Mouse (Mus musculus): ENCODE measurements around the gene Greb1.

The Greb1 gene

DNA sequence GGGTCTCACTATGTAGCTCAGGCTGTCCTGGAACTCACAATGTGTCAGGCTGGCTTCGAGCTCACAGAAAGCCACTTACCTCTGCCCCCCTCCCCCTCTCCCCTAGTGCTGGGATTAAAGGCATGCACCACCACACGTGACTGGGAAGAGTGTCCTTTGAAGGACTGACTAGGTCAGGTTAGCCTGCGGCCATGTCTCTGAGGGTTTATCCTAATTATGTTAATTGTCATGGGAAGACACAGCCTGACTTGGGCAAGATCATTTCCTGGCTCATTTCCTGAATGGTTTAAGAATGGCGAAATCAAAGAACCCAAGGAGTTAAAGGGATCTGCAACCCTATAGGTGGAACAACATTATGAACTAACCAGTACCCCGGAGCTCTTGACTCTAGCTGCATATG, 105.9 kb downstream of the Greb1 start:
- no peak for DNase-seq (ENCODE audit: low spot score)

DNA sequence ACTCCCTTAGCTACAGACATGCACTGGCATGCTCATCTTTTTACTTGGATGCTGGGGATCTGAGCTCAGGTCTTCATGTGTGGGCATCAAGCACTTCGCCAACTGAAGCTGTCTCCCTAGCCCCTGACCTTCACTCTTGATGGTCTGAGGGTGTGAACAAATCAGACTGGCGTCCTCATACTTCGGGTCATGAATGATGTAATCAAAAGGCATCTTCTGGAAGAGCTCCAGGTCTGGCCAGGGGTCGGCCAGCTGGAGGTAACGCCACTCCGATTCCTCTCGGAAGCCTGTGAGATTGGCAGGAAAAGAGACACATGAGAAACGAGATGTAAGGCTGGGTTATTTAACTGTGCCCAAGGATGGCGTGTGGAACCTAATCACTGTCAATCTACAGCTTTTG, 110.1 kb downstream of the Greb1 start:
- DNase-seq (ENCODE audit: low spot score), result no peak

DNA sequence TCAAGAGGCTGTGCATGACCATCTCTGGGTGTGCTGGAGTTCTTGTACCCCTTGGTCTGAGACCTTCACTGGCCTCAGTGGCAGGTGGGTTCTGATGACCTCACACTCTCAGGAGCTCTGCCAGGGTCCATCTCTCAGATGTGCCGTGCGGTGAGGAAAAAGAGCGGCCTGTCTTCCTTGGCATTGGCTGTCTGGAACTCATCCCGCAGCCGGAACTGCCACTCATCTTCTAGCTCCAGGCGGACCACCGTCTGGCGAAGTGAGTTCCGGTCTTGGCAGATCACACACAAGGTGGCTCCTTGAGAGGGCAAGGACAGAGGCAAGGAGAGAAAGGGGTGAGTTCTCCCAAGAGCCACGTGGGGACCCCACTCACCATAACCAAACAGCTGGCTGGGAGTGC, 128.4 kb downstream of the Greb1 start:
- DNase-seq (ENCODE audit: low spot score), result no peak

DNA sequence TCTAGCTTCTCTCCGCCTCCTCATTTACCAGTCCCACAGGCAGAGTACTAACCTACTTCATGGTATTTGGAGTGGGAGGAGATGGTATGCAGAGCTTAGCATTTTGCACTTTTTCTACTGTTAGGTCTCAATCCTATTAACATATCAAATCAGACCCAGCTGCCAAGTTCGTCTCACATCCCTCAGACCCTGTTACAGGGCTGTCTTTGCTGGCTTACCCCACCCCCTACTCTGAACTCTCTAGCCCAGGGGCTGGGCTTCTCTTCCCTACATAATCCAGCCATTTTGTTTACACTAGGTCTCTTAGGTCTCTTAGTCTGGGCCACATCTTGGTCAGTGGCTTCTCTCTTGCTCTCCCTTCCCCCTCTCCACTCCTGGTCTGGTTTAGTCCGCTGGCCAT, 131.5 kb downstream of the Greb1 start:
- DNase-seq (ENCODE audit: low spot score), result no peak

DNA sequence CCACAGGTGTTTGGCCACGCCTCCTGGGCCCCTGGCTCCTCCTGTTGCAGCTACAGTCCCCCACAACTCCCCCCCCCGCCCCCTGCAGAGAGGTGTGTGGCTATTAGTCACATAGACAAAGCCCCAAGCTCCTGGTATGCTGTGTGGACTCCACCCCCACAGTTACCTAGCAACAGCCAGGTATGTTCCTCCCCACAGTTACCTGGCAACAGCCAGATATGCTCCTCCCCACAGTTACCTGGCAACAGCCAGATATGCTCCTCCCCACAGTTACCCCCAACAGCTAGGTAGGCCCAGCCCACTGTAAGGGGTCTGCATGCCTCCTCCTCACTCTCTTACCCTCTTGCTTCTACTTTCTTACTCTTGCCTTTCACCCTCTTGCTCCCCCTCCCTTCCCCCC, 135.7 kb downstream of the Greb1 start:
- DNase-seq (ENCODE audit: low spot score), result no peak

DNA sequence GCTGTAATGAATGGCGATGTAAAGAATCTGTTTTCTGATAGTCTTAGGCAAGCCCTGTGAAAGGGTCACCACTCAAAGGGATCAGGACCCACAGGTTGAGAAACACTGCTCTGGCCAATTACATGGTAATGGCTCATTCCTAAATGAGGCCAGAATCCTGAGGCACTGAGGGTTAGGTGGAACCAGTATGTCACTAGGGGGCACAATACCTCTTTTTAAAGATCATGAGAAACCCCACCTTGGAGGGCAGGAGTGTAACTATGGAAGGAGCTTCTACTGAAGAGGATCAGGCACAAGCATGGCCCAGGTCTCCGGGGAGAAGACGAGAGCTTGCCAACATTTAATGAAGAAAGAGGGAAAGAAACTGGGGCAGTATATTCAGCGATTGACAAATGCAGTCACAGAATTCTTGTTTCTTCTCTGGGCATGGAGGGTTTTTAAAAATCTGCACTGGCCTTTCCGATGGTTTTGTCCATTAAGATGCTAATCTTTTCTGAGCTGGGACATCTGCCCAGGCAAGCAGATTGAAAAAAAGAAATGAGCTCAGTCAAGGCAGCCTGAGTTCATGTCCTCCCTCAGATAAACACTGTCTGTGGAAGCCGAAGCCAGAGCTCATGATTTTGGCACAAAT, 137.6 kb downstream of the Greb1 start:
- DNase-seq (ENCODE audit: low spot score), result no peak

DNA sequence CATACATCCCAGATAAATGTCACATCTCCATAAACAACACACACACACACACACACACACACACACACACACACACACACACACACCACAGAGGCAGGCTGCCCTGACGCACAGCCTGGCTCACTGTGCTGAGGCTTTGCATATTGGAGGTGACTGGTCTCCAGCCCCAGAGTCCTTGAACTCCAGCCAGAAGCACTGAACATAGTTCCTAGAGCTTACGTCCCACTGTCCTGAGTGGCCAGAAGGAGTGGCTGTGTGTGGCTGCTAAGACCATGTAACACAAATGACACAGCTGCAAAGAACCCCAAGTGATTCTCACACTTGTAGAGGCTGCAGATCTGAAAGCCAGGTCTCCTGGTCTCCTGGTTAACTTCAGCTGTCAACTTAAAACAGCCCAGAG, 138.8 kb downstream of the Greb1 start:
- no peak for DNase-seq (ENCODE audit: low spot score)

DNA sequence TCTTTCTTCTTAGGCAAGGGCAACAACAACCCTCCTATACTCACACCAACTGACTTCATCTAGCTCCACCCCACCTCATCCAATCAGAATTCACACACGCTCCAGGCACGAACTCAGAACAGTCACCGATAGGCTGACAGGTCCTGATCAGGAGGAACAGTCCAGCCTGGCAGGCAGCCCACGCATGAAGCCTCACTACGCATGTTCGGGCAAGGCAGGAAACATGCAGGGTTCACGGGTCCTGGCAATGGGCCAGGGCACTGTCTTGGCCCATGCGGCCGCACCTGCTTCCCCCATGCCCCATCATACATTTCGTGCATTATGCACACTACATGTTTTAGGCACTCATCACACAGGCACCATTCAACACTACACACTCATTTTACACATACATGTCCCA, 139.2 kb downstream of the Greb1 start:
- no peak for DNase-seq (ENCODE audit: low spot score)

DNA sequence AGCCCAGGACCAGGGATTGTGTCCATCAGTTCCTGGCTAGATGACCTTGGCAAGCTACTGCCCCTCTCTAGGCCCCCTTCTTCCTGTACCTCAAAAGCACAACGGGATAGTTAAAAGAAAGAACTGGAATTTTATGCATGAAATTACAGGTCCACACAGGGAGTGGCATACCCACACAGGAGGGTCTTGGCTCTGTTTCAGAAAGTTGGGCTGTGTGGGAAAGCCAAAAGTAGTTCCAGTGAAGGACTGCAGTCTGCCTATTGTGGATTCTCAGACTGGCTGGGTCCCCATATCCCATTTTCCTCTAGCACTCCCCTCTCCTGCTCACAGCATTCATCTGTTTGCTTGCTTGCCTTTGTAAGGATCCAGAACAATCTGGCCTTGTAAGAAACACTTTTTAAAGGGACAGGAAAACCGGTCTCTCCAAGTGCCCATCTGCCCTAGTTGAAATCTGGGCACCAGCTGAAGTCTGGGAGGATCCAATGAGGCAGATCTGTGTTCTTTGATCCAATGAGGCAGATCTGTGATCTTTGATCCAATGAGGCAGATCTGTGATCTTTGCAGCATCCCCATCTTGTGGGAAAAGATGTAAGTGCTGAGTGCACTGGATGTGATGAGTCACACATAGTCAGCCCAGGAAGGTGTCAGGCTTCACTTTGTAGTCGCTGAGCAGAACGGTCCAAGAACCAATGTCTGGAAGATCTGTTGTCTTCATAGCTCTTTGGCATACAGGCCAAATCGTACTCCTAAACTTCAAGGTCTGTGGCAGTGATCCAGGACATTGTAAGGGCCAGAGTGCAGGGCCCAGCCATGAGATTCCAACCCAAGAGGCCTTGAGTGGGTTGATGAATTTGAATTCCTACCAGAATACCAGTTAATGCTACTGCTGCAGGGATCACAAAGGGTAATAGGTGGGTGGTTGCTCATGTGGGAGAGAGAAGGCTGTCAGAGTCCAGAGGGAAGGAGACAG, 143.5 kb downstream of the Greb1 start:
- no peak for DNase-seq (ENCODE audit: low spot score)

DNA sequence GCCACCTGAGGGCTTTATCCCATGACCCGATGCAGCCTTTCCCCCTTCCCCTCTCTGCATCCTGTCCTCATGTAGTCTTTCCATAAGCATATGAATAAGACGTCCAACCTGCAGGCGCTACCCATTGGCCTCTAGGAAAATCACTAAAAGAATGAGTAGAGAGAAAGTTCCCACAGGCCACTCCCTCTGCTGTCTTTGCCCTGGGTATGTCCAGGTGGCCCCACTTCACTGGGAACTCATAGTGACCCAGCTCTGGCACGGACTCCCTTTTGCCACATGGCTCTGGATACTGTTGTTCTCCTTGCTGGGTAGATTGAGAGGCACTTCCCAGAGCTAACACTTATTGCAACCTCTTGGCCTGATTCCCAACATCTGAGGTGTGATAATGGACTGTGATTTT, 145.1 kb downstream of the Greb1 start:
- DNase-seq (ENCODE audit: low spot score), result no peak

DNA sequence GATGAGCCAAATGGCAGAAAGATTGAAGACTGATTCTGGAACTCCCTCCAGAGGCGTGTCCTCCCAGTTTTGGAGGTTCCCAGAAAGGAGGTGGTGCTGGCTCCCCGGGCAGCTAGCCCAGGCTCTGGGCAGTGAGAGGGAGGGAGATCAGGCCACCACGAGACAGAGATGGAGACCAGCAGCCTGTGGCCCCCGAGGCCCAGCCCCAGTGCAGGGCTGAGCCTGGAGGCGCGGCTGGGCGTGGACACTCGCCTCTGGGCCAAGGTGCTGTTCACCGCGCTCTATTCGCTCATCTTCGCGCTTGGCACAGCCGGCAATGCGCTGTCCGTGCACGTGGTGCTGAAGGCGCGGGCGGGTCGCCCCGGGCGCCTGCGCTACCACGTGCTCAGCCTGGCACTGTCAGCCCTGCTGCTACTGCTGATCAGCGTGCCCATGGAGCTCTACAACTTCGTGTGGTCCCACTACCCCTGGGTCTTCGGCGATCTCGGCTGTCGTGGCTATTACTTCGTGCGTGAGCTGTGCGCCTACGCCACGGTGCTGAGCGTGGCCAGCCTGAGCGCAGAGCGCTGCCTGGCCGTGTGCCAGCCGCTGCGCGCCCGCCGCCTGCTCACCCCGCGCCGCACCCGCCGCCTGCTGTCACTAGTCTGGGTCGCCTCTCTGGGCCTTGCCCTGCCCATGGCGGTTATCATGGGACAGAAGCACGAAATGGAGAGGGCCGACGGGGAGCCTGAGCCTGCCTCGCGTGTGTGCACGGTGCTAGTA, 147.2 kb downstream of the Greb1 start, which contains the start of gene Ntsr2:
TSS of gene Ntsr2 (plus strand) at position 51 of the 762 bp plus-strand sequence.
- DNase-seq (ENCODE audit: low spot score), result peak; percentile 88

DNA sequence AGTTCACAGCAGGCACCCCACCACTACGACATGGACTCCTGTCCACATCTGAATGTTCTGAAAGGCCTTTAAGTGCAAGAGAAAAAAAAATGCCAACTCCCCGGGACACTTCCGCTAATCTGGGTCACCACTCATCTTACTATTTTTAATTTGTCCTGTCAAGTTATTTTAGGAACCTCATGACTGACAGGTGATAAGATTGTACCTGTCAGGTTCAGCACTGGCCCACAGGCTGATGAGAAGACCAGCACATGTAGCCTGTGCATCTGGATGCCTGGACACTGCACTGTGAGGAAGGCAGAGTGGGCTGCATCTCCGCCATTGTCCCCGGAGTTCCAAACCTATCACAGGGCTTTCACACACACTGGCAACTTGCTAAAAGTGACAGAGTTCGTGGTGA, 150.9 kb downstream of the Greb1 start:
- no peak for DNase-seq (ENCODE audit: low spot score)

DNA sequence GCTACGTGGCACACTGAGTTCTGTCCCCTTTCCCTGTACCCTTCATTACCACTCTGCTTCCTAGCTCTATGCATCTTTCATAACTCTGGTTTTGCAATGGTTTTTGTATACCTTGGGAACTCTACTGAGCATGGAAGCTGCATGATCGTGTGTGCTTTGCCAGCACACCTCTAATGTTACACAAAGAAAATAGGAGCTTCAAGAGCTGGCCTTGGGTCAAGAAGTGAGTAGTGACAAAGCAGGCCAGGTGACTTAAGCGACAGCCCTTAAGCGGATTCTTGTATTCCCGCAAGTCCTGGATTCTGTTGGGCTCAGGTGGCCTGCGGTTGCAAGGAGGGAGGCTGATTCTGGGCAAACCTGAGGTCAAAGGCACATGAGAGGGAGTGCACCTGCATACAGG, 152.4 kb downstream of the Greb1 start:
- no peak for DNase-seq (ENCODE audit: low spot score)

DNA sequence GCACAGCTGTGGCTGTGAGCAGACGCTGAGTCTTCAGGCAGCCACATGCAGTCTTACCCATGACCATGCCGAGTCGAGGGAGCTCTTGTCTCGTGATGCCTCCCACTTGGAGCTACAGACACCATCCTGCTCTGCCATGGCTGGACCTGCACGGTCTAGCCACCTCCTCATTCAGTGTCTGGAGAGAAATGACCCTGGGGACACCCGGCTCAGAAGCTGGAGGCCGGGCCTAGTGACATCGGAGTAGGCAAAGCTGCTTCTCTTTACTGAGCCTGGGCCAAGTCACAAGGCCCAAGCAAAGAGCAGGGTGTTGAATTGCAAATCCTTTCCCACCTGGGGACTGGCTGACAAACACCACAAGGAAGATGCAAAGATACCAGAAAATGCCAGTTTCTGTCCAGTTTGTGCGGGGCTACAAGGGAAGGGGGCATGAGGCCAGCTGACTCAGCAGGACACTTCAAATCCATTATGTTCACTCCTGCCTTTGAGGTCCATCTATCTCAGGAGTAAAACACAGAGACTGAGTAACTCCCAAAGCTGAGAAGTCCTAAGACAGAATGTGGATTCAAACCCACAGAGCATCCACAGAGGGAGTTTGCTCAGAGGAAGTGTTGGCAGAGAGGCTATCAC, 153.8 kb downstream of the Greb1 start:
- DNase-seq (ENCODE audit: low spot score), result no peak

DNA sequence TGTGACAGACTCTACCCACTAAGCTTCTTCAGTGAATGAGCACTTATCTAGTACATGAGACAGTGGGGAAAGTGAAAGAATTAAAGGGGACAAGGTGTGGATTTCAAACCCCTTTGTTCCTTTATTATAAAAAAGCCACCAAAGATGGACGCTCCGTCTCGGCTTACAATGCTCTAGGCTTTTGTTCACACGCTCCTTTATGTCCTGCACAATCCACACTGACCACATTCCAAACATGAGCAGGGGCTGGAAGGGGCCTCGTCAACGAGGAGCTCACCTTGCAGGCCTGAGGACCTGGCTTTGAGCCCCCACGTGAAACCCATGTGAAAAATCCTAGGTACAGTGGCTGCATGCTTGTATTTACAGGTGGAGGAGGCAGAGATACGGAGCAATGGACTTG, 156.0 kb downstream of the Greb1 start:
- DNase-seq (ENCODE audit: low spot score), result no peak

DNA sequence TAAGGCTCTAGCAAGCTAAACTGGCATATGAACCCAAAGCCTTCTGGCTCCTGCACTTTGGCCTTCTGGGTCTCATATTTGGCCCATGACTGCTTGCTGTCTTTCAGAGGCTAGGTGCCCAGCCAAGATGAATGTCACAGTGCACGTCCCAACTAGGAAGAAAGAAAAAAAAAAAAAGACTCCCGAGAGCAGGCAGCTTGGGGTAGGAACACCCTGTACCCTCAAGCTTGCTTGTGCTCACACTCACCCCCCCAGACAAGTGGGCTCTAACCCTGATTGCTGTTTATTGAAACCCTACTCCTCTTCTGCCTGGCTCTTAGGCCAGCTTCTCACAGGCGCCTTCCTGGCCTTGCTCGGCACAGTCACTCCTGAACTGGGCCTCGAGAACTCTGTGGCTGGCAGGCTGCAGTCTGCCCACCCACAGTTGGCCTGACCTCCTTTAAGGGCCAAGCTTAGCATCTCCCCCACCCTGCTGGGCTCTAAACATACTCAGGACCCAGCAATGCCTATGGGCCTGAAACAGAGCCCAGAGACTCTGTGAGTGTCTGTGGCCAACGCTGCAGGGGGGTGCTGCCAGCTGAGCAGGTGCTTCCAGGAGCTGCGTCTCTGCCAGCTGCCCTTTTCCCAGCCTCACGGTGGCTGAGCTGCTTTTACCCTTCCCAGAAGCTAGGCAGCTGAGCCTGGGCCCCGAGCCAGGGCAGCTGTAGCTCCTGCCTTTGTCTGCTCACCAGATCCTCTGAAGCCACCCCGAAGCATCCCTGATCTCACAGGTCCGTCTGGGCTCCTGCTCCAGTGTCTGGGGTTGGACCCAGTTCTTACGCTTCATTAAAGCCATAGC, 157.0 kb downstream of the Greb1 start:
- no peak for DNase-seq (ENCODE audit: low spot score)

DNA sequence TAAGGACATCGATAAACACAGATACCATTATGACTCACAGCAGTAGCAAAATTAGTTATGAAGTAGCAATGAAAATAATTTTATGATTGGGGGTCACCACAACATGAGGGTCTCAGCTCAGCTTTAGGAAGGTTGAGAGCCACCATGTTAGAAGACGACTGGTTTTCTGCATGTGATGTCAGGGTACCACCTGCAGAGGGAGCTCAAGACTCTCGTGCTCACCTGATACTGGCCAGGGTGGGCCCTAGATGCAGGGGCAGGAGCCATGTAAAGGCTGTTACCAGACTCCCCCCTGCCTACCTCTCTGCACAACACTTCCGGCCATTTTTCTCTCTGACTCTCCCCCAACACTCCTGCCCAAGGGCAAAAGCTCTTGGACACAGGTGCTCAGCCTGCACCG, 158.7 kb downstream of the Greb1 start:
- DNase-seq (ENCODE audit: low spot score), result no peak

DNA sequence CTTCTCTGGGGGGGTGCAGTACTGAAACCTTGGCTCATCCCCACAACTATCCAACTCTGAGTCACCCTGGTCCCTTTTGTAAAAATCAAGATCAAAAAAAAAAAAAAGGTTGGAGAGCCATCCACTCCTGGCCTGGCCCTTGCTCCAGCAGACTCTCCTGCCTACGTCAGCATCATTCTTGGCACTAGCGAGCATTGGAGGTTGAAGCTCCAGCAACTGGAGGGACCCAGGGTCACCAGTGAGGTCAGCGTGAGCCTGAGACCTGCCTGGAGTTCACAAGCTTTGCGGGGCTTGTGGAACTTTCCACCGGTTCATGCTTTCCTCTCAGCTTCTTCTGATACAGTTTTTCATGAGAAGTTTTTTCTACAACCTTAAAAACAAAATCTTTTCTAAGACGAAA, 160.6 kb downstream of the Greb1 start:
- DNase-seq (ENCODE audit: low spot score), result no peak

DNA sequence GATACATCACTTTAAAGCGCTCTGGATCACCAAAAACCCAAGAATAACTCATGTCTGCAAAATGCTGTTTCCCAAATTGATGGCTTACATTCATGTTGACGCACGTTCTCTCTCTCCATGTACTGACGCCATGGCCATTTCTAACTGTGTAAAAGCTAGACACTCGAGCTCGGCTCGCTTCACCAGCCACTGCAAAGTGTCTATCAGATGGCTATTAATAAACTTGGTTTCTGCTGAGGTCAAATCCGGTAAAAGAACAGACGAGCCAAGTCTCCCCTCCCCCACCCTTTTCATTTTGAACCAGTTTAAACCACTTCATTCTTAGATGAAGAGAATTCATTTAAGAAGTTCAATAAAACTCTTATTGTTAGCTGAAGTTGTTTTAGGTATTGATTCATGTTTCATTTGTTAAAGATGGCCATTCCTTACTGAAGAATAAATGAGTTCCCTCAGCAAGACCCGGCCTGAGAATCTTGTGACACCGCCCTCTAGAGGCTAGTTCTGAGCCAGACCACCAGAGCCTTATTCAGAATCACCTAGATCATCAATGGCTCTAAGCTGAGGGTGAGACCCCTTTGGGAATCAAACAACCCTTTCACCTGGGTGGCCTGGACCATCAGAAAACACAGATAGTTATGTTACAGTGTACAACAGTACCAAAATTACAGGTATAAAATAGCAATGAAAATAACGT, 161.5 kb downstream of the Greb1 start:
- DNase-seq (ENCODE audit: low spot score), result no peak

DNA sequence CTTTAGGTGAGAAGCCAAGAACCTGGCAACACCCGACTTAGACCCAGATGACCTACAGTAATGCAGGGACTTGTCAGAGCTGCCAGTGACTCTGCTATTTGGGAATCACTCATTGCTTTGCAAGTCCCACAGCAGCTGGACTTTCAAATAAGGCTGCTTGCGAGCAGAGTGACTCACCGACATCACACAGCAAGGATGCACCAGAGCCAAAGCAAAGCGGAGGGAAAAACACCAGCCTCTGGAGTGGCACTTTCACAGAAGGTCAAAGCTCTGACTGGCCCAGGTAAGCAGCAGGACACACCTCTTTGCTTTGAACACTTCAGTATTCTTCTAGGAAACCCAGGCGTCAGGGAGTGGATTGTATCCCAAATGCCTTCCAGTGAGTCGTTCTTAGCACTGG, 164.9 kb downstream of the Greb1 start:
- no peak for DNase-seq (ENCODE audit: low spot score)
